Mouse (Mus musculus): ENCODE results near the gene Traip.

The Traip gene

GRCm38 (mm10) chr9:107934146-107934545 is 15.8 kb upstream of the Traip start:
- no peak for DNase-seq (ENCODE audit: low spot score)

- DNase-seq (ENCODE audit: low spot score) = no peak
These were observed 14.6 kb upstream of the Traip start, which contains the start of gene Camkv for GRCm38 (mm10) chr9:107935374-107935773. Gene Camkv, plus strand, starts transcription at chr9:107935674.

GRCm38 (mm10) chr9:107935790-107936214 is 14.1 kb upstream of the Traip start:
- no peak for DNase-seq (ENCODE audit: low spot score)

GRCm38 (mm10) chr9:107936215-107936822 is 13.6 kb upstream of the Traip start:
- no peak for DNase-seq (ENCODE audit: low spot score)

- DNase-seq (ENCODE audit: low spot score) = no peak
These were observed 13.1 kb upstream of the Traip start for GRCm38 (mm10) chr9:107936831-107937230.

- no peak for DNase-seq (ENCODE audit: low spot score)
These were observed 2.4 kb upstream of the Traip start for GRCm38 (mm10) chr9:107947241-107948194.

GRCm38 (mm10) chr9:107949184-107949921 is 583 bp upstream of the Traip start:
- DNase-seq (ENCODE audit: low spot score) = no peak

- DNase-seq (ENCODE audit: low spot score) = peak; percentile 95
These were observed 772 bp downstream of the Traip start for GRCm38 (mm10) chr9:107950460-107951355.

- DNase-seq (ENCODE audit: low spot score) = peak; percentile 80
These were observed 5.8 kb downstream of the Traip start for GRCm38 (mm10) chr9:107955613-107956289.

GRCm38 (mm10) chr9:107957141-107957540 is 7.2 kb downstream of the Traip start:
- no peak for DNase-seq (ENCODE audit: low spot score)

- no peak for DNase-seq (ENCODE audit: low spot score)
These were observed 10.0 kb downstream of the Traip start for GRCm38 (mm10) chr9:107959896-107960295.

GRCm38 (mm10) chr9:107960928-107961327 is 11.0 kb downstream of the Traip start:
- no peak for DNase-seq (ENCODE audit: low spot score)

- no peak for DNase-seq (ENCODE audit: low spot score)
These were observed 11.4 kb downstream of the Traip start for GRCm38 (mm10) chr9:107961351-107961762.

- DNase-seq (ENCODE audit: low spot score) = peak; percentile 59
These were observed 11.9 kb downstream of the Traip start for GRCm38 (mm10) chr9:107961881-107962280.

- DNase-seq (ENCODE audit: low spot score) = no peak
These were observed 13.0 kb downstream of the Traip start for GRCm38 (mm10) chr9:107962916-107963315.

GRCm38 (mm10) chr9:107963700-107964099 is 13.8 kb downstream of the Traip start:
- DNase-seq (ENCODE audit: low spot score) = peak; percentile 94

GRCm38 (mm10) chr9:107964681-107965080 is 14.7 kb downstream of the Traip start:
- no peak for DNase-seq (ENCODE audit: low spot score)

GRCm38 (mm10) chr9:107966676-107967075 is 16.7 kb downstream of the Traip start:
- DNase-seq (ENCODE audit: low spot score) = no peak

- DNase-seq (ENCODE audit: low spot score) = no peak
These were observed 17.5 kb downstream of the Traip start for GRCm38 (mm10) chr9:107967437-107967836.

- DNase-seq (ENCODE audit: low spot score) = no peak
These were observed 18.6 kb downstream of the Traip start for GRCm38 (mm10) chr9:107968531-107968930.

- no peak for DNase-seq (ENCODE audit: low spot score)
These were observed 20.4 kb downstream of the Traip start for GRCm38 (mm10) chr9:107970311-107970710.
